Mouse (Mus musculus): ENCODE results near the gene Mbtps1.
A peak's percentile ranks its signal among the peaks of the same experiment; 100 is the strongest.

Mbtps1 gene

GRCm38 (mm10) chr8:119557821-119558602 lies 523 bp downstream of the Mbtps1 start:
- DNase-seq (ENCODE audit: low spot score in 2 of 2), result peak in 1 of 2 experiments; percentile 73

- no peak for DNase-seq (ENCODE audit: low spot score in 2 of 2)
These were observed 1.4 kb downstream of the Mbtps1 start for GRCm38 (mm10) chr8:119557132-119557531.

- no peak for DNase-seq (ENCODE audit: low spot score in 2 of 2)
These were observed 2.7 kb downstream of the Mbtps1 start for GRCm38 (mm10) chr8:119555861-119556260.

GRCm38 (mm10) chr8:119552967-119553366 lies 5.6 kb downstream of the Mbtps1 start:
- DNase-seq (ENCODE audit: low spot score in 2 of 2), result no peak

- no peak for DNase-seq (ENCODE audit: low spot score in 2 of 2)
These were observed 9.9 kb downstream of the Mbtps1 start for GRCm38 (mm10) chr8:119548560-119549113.

- DNase-seq (ENCODE audit: low spot score in 2 of 2), result no peak
These were observed 11.4 kb downstream of the Mbtps1 start for GRCm38 (mm10) chr8:119547019-119547691.

GRCm38 (mm10) chr8:119545791-119546190 lies 12.7 kb downstream of the Mbtps1 start:
- DNase-seq (ENCODE audit: low spot score in 2 of 2), result no peak

- DNase-seq (ENCODE audit: low spot score in 2 of 2), result no peak
These were observed 13.4 kb downstream of the Mbtps1 start for GRCm38 (mm10) chr8:119545180-119545579.

- DNase-seq (ENCODE audit: low spot score in 2 of 2), result no peak
These were observed 13.9 kb downstream of the Mbtps1 start for GRCm38 (mm10) chr8:119544606-119545005.

GRCm38 (mm10) chr8:119531973-119532372 lies 26.6 kb downstream of the Mbtps1 start:
- no peak for DNase-seq (ENCODE audit: low spot score in 2 of 2)

GRCm38 (mm10) chr8:119531397-119531796 lies 27.1 kb downstream of the Mbtps1 start:
- no peak for DNase-seq (ENCODE audit: low spot score in 2 of 2)

- DNase-seq (ENCODE audit: low spot score in 2 of 2), result no peak
These were observed 27.6 kb downstream of the Mbtps1 start for GRCm38 (mm10) chr8:119530937-119531336.

GRCm38 (mm10) chr8:119528762-119529161 lies 29.8 kb downstream of the Mbtps1 start:
- no peak for DNase-seq (ENCODE audit: low spot score in 2 of 2)

GRCm38 (mm10) chr8:119520102-119520501 lies 38.4 kb downstream of the Mbtps1 start:
- DNase-seq (ENCODE audit: low spot score in 2 of 2), result no peak

- no peak for DNase-seq (ENCODE audit: low spot score in 2 of 2)
These were observed 41.9 kb downstream of the Mbtps1 start for GRCm38 (mm10) chr8:119516674-119517073.

GRCm38 (mm10) chr8:119515767-119516166 lies 42.8 kb downstream of the Mbtps1 start:
- no peak for DNase-seq (ENCODE audit: low spot score in 2 of 2)

- no peak for DNase-seq (ENCODE audit: low spot score in 2 of 2)
These were observed 43.6 kb downstream of the Mbtps1 start for GRCm38 (mm10) chr8:119514940-119515339.

GRCm38 (mm10) chr8:119513405-119513804 lies 45.1 kb downstream of the Mbtps1 start:
- no peak for DNase-seq (ENCODE audit: low spot score in 2 of 2)

- DNase-seq (ENCODE audit: low spot score in 2 of 2), result no peak
These were observed 46.8 kb downstream of the Mbtps1 start for GRCm38 (mm10) chr8:119511722-119512121.

- DNase-seq (ENCODE audit: low spot score in 2 of 2), result no peak
These were observed 48.1 kb downstream of the Mbtps1 start for GRCm38 (mm10) chr8:119510471-119510870.

- no peak for DNase-seq (ENCODE audit: low spot score in 2 of 2)
These were observed 52.4 kb downstream of the Mbtps1 start for GRCm38 (mm10) chr8:119506106-119506505.

GRCm38 (mm10) chr8:119505488-119505887 lies 53.0 kb downstream of the Mbtps1 start:
- no peak for DNase-seq (ENCODE audit: low spot score in 2 of 2)
